Mouse (Mus musculus): Measurements from ENCODE around the gene Rpusd1.

DNA sequence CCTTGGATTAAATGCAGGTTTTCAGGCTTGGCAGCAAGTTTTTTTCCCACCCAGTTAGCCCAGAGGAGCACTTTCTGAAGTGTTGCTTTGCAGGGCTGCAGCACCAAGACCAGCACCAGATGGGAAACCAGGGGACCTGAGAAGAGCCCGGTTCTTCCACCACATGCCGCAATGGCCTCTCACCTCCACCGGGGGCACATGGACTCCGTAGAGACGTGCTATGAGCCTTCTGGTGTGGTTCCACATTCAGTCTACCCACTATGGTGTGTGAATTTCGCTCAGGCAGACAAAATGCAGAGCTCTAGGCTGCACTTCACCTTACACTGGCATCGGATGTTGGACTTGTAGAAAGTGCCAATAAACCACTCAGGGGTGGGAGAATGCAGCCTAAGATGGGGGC, 41.1 kb upstream of the Rpusd1 start:
- TF ChIP-seq CTCF (IDR thresholded peaks at IDR 0.05; ENCODE audit: control insufficient read depth, insufficient read depth, insufficient read length) (no peak), USF1 (IDR thresholded peaks at IDR 0.05; ENCODE audit: low read depth) (no peak), MAX (IDR thresholded peaks at IDR 0.05) (no peak), MYOG (IDR thresholded peaks at IDR 0.05; ENCODE audit: control insufficient read depth, extremely low read depth, insufficient read length) (no peak), CEBPB (IDR thresholded peaks at IDR 0.05; ENCODE audit: low read depth) (no peak), MYOD1 (IDR thresholded peaks at IDR 0.05; ENCODE audit: control insufficient read depth, insufficient read length, low read depth) (no peak)

Data from C2C12 (cell line).